Mouse (Mus musculus) midbrain, embryonic 11.5 days (tissue): ENCODE results near the gene Tbc1d14. TPM values are rescaled to one million over a fixed set of nuclear protein-coding genes. Genes with fewer than 3 reads are reported as not detected.

Experiments
- ATAC-seq: fragments of 200-750 bp; cut with Nextera tagmentation; 2 replicates; pipeline ENCODE4 v1.8.0; 2017; ENCODE audit warnings: moderate TSS enrichment, moderate library complexity; ENCODE audit not compliant: low FRiP score
- DNase-seq: peaks from one replicate; pipeline ENCODE4 v3.0.0; 2015; ENCODE audit warnings: low spot score; ENCODE audit errors: missing footprints
- H3K27ac ChIP-seq: fragments of 300-500 bp; sonication (generic); 2 replicates; pipeline ENCODE4 v1.5.1; 2014; ENCODE audit warnings: low read depth, low read length
- H3K27me3 ChIP-seq: fragments of 300-500 bp; sonication (generic); 2 replicates; pipeline ENCODE4 v1.6.1; 2014; ENCODE audit warnings: mild to moderate bottlenecking, low read length, moderate library complexity, mixed read lengths; ENCODE audit not compliant: control insufficient read depth, insufficient read depth
- H3K36me3 ChIP-seq: fragments of 300-500 bp; sonication (generic); 2 replicates; pipeline ENCODE4 v1.6.1; 2014; ENCODE audit warnings: mild to moderate bottlenecking, low read length, moderate library complexity, mixed read lengths; ENCODE audit not compliant: control insufficient read depth, insufficient read depth
- H3K4me1 ChIP-seq: fragments of 300-500 bp; sonication (generic); 2 replicates; pipeline ENCODE4 v1.6.1; 2014; ENCODE audit warnings: low read length; ENCODE audit not compliant: control insufficient read depth, insufficient read depth
- H3K4me2 ChIP-seq: fragments of 300-500 bp; sonication (generic); 2 replicates; pipeline ENCODE4 v1.6.1; 2014; ENCODE audit warnings: mild to moderate bottlenecking, moderate library complexity
- H3K4me3 ChIP-seq: fragments of 300-500 bp; sonication (generic); 2 replicates; pipeline ENCODE4 v1.5.1; 2014; ENCODE audit warnings: low read depth, low read length
- H3K9ac ChIP-seq: fragments of 300-500 bp; sonication (generic); 2 replicates; pipeline ENCODE4 v1.6.1; 2014; ENCODE audit warnings: low read length
- H3K9me3 ChIP-seq: fragments of 300-500 bp; sonication (generic); 2 replicates; pipeline ENCODE4 v1.6.1; 2016; ENCODE audit warnings: low read length; ENCODE audit not compliant: control insufficient read depth
- WGBS: fragments of 180-500 bp; shearing (Covaris S2); extraction: QIAGEN DNeasy Blood & Tissue Kit; methylation state at CpG from one replicate; pipeline ENCODE4 v1.1.7; 2014; 5-methylcytosine and 5-hydroxymethylcytosine counted together
- polyA plus RNA-seq: library from polyadenylated mRNA; unstranded; fragments of >200 nt; fragmentation: Nextera tagmentation; extraction: Ambion mirVana; gene quantifications from 2 replicates; pipeline ENCODE4 v1.2.1, GENCODE M21; 2014

Tbc1d14 gene
- polyA plus RNA-seq, 1 experiment from 2014 or later, result 41.2 TPM

- 91% methylated on average over 5 of the region's 5 CpGs for WGBS
- Histone ChIP-seq H3K4me2 (no peak overlapping the region), H3K4me1 (no peaks in the 10 kb centered on the region), H3K36me3 (peaks cover 19% of the 10 kb centered on the region; the same call in 1 of the 2 replicates), H3K27ac (no peak overlapping the region), H3K9ac (no peak overlapping the region), H3K9me3 (no peaks in the 10 kb centered on the region), H3K4me3 (no peak overlapping the region), H3K27me3 (no peaks in the 10 kb centered on the region)
- ATAC-seq, result no peak
- DNase-seq, result peak; percentile 88
Measured at GRCm38 (mm10) chr5:36603031-36603430, 10.0 kb upstream of the Tbc1d14 start.

- Histone ChIP-seq H3K9ac (no peak overlapping the region), H3K4me2 (no peak overlapping the region), H3K27ac (no peak overlapping the region), H3K36me3 (peaks cover 14% of the 10 kb centered on the region; the same call in 1 of the 2 replicates), H3K27me3 (no peaks in the 10 kb centered on the region), H3K4me3 (no peak overlapping the region), H3K4me1 (no peaks in the 10 kb centered on the region), H3K9me3 (no peaks in the 10 kb centered on the region)
- ATAC-seq (no peak), DNase-seq (peak; percentile 59)
- 93% methylated on average over 9 of the region's 9 CpGs for WGBS
Measured at GRCm38 (mm10) chr5:36602028-36602427, 9.0 kb upstream of the Tbc1d14 start.

- DNase-seq, result peak; percentile 76
- Histone ChIP-seq H3K4me1 (no peaks in the 10 kb centered on the region), H3K4me2 (no peak overlapping the region), H3K27me3 (no peaks in the 10 kb centered on the region), H3K27ac (no peak overlapping the region), H3K9ac (no peak overlapping the region), H3K36me3 (peaks cover 13% of the 10 kb centered on the region; the same call in 1 of the 2 replicates), H3K9me3 (no peaks in the 10 kb centered on the region), H3K4me3 (no peak overlapping the region)
- 95% methylated on average over 7 of the region's 7 CpGs for WGBS
- ATAC-seq, result no peak
Measured at GRCm38 (mm10) chr5:36601492-36601891, 8.4 kb upstream of the Tbc1d14 start.

GRCm38 (mm10) chr5:36598883-36599282 is 5.8 kb upstream of the Tbc1d14 start:
- no peaks in the 10 kb centered on the region for H3K9me3 ChIP-seq
- ATAC-seq (no peak), DNase-seq (peak; percentile 75)
- no peak overlapping the region for H3K9ac ChIP-seq
- H3K4me3 ChIP-seq, result no peak overlapping the region
- no peak overlapping the region for H3K4me2 ChIP-seq
- no peaks in the 10 kb centered on the region for H3K4me1 ChIP-seq
- 95% methylated on average over 1 of the region's 1 CpGs for WGBS
- H3K36me3 ChIP-seq, result peaks cover 11% of the 10 kb centered on the region; the same call in 1 of the 2 replicates
- H3K27ac ChIP-seq, result no peak overlapping the region
- H3K27me3 ChIP-seq, result no peaks in the 10 kb centered on the region

GRCm38 (mm10) chr5:36597653-36598052 is 4.6 kb upstream of the Tbc1d14 start:
- WGBS, result 26% methylated on average over 4 of the region's 4 CpGs
- H3K36me3 ChIP-seq, result peaks cover 11% of the 10 kb centered on the region; the same call in 1 of the 2 replicates
- H3K27ac ChIP-seq, result no peak overlapping the region
- H3K4me2 ChIP-seq, result no peak overlapping the region
- H3K4me1 ChIP-seq, result no peaks in the 10 kb centered on the region
- no peak overlapping the region for H3K9ac ChIP-seq
- ATAC-seq (no peak), DNase-seq (peak; percentile 80)
- no peak overlapping the region for H3K4me3 ChIP-seq
- H3K9me3 ChIP-seq, result no peaks in the 10 kb centered on the region
- H3K27me3 ChIP-seq, result no peaks in the 10 kb centered on the region

GRCm38 (mm10) chr5:36596225-36596624 is 3.1 kb upstream of the Tbc1d14 start:
- H3K9ac ChIP-seq, result no peak overlapping the region
- no peaks in the 10 kb centered on the region for H3K36me3 ChIP-seq
- no peak overlapping the region for H3K27ac ChIP-seq
- DNase-seq, result peak; percentile 17
- WGBS, result 77% methylated on average over 5 of the region's 5 CpGs
- no peak overlapping the region for H3K4me2 ChIP-seq
- H3K4me1 ChIP-seq, result no peaks in the 10 kb centered on the region
- H3K27me3 ChIP-seq, result no peaks in the 10 kb centered on the region
- H3K4me3 ChIP-seq, result no peak overlapping the region
- no peaks in the 10 kb centered on the region for H3K9me3 ChIP-seq
- ATAC-seq, result no peak

GRCm38 (mm10) chr5:36595115-36595514 is 2.0 kb upstream of the Tbc1d14 start:
- ATAC-seq, result no peak
- H3K27ac ChIP-seq, result no peak overlapping the region
- no peaks in the 10 kb centered on the region for H3K4me1 ChIP-seq
- no peak overlapping the region for H3K4me2 ChIP-seq
- H3K9me3 ChIP-seq, result no peaks in the 10 kb centered on the region
- 44% methylated on average over 3 of the region's 3 CpGs for whole genome bisulfite sequencing
- no peaks in the 10 kb centered on the region for H3K27me3 ChIP-seq
- H3K9ac ChIP-seq, result no peak overlapping the region
- no peak overlapping the region for H3K4me3 ChIP-seq
- no peaks in the 10 kb centered on the region for H3K36me3 ChIP-seq
- DNase-seq, result no peak

GRCm38 (mm10) chr5:36594344-36594743 is 1.3 kb upstream of the Tbc1d14 start:
- Histone ChIP-seq H3K4me2 (no peak overlapping the region), H3K36me3 (no peaks in the 10 kb centered on the region), H3K27ac (no peak overlapping the region), H3K27me3 (no peaks in the 10 kb centered on the region), H3K4me1 (no peaks in the 10 kb centered on the region), H3K4me3 (no peak overlapping the region), H3K9me3 (no peaks in the 10 kb centered on the region), H3K9ac (no peak overlapping the region)
- DNase-seq, result peak; percentile 71
- no peak for ATAC-seq
- WGBS, result 85% methylated on average over 3 of the region's 3 CpGs

- Histone ChIP-seq H3K27ac (no peak overlapping the region), H3K36me3 (no peaks in the 10 kb centered on the region), H3K4me2 (no peak overlapping the region), H3K4me1 (no peaks in the 10 kb centered on the region), H3K27me3 (no peaks in the 10 kb centered on the region), H3K4me3 (no peak overlapping the region), H3K9me3 (no peaks in the 10 kb centered on the region), H3K9ac (no peak overlapping the region)
- DNase-seq (peak; percentile 35), ATAC-seq (no peak)
- 73% methylated on average over 5 of the region's 5 CpGs for WGBS
Measured at GRCm38 (mm10) chr5:36590499-36590920, 2.6 kb downstream of the Tbc1d14 start.
